Mouse (Mus musculus) embryonic fibroblast, embryonic 13.5 days (primary cell): ENCODE measurements around the gene Pcgf6.

Experiments
- CTCF ChIP-seq: IDR thresholded peaks from 2 replicates; pipeline ENCODE4 v1.5.1; 2011; ENCODE audit warnings: mild to moderate bottlenecking, control low read depth, low read length, moderate library complexity, borderline replicate concordance; ENCODE audit not compliant: insufficient read depth
- POLR2A ChIP-seq: IDR thresholded peaks from 2 replicates; pipeline ENCODE4 v1.6.1; 2011; ENCODE audit warnings: low read depth, mild to moderate bottlenecking, control low read depth, low read length, moderate library complexity

DNA sequence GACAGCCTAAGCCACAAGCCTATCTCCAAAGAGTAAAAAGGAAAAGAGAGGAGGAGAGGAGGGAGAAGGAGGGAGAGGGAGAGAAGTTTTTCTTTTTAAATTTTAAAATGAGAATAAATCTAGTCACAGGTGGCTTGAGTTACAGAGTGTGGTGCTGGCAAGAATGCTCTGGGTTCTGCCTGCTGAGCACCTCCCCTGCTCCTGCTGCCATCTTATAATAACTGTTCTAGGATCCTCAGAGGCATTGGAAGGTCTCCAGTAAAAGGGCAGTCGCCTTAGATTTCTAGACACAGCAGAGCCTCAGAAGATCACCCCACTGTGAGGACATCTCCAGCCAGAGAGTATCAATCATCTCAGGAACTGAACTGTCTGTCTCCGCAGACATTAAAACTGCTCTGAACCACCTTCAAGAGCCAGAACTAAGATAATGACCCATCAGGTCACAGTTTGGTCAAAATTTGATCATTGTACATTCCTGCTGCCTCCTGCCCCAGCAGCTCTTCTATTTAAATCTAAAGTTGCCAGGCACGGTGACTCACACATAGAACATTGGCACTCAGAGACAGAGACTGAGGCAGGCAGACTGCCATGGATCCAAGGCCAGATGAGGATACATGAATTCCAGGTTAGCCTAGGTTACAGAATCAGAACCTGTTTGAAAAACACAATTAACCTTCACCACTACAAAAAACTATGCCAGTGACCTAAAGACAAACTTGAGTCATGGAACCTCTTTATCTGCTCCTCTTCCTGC, 9.8 kb downstream of the Pcgf6 start:
- TF ChIP-seq POLR2A, result no peak
- no peak for TF ChIP-seq CTCF
